Mouse (Mus musculus) frontal cortex, postnatal 14 days (tissue): ENCODE measurements at regions not wholly inside any gene's neighbourhood (a gene's known extent, or its start where the extent isn't known, plus 50 kb on each side); places are given as distances from the start of the nearest gene placed in this dataset.
"Not testable (repeated sequence)": the region's sequence is repeated elsewhere in the genome, so short reads cannot be mapped to it uniquely, and the experiment has no call there.

ENCODE experiments used
- DNase-seq, 2 experiments: peaks; one replicate each; pipeline ENCODE4 v3.0.0; 2022; ENCODE audit warnings: low spot score in 2 of 2

- peak; percentile 7 to 19 for DNase-seq
Measured at GRCm38 (mm10) chr1:35162506-35162905, 312.7 kb downstream of the Plekhb2 start.

DNA sequence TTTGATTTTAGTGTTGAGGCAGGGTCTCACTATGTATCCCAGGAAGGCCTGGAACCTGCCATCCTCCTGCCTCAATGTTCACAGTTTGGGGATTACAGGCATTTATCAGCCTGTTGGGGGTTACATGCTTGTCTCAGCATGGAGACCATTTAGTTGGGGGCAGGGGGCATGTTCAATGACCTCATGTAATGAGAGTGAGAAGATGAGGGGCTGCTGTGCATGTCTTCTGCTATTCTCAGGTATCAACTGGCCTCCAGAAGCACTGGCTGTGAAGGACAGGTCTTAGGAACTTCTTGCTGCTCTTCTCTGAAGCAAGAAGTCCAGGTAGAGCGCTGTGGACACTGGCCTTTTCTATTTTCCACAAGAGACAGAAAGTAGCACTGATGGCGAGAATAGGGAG lies 350.9 kb downstream of the Plekhb2 start:
- DNase-seq: no peak

- no peak for DNase-seq
Measured at GRCm38 (mm10) chr1:35201083-35201879, 351.5 kb downstream of the Plekhb2 start.

GRCm38 (mm10) chr1:35201880-35202220 lies 352.1 kb downstream of the Plekhb2 start:
- DNase-seq: no peak

GRCm38 (mm10) chr1:35202551-35202950 lies 352.8 kb downstream of the Plekhb2 start:
- DNase-seq: peak; percentile 51 to 74

DNA sequence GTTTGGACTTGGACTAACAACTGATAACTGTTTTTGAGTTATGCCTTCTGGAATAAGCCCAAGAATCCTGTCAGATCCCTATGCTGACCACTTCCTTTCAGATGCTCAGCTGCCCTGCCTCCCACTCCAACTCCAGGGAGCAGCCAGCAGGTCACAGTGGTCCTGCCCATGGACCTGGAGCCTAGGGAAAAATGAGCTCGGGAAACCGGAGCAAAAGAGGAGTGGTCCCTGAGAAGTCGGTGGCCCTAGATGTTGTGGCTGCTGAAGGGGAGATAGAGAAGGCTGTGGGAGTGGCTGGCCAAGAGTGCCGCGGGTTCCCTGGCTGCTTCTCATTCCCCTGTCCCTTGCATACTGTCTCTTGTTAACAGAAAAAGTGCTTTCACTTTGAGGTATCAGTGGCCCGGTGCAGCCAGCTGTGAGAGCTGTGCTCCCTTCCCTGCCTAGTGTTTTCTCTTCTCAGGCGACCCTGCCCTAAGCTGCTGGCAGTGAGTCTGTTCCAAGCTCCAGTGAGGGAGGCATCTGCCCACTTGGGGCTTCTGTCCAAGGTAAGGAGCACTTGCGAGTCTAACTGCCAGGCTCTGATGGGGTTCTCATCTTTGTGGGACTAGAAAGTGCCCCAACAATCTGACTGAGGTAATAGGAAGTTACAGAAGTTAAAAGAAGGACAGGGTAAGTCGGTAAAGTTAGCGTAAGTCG lies 357.2 kb downstream of the Plekhb2 start:
- DNase-seq: no peak

- DNase-seq: no peak
Measured at GRCm38 (mm10) chr1:35212111-35212891, 362.5 kb downstream of the Plekhb2 start.

DNA sequence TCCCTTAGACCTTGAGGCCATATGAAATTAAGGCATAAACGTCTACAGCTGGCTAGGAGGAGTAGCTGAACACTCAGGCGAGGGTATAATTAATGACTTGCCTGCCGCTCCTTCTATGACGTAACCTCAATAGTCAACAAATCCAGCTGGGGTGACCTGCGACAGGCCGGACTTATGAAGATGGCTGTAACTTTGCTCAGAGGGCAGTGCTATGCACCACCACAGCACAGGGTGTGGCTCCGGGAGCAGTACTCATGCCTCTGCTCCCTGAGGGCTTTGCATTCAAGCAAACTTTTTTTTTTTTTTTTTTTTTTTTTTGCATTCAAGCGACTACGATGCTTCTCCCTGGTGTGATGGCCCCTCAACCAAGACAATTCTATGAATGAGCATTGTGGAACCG lies 364.1 kb downstream of the Plekhb2 start:
- no peak for DNase-seq

DNA sequence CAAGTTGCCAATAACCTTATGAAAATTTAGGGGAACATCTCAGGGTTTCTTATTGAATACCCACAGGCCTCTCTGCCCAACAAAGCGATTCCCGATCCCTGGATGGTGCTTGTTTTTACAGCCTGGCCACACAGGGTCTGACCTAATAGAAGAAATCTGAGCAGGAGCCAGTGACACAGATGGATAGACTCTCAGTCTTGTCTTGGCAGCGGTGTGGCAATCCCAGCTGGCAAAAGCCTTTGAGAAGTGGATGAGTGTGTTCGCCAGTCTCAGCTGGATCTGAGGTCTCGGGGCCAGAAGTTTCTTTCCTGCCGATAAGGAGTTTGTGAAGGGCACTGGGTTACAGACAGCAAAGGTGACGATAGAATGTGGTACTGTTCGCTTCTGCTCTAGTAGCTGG lies 366.6 kb downstream of the Plekhb2 start:
- no peak for DNase-seq

DNA sequence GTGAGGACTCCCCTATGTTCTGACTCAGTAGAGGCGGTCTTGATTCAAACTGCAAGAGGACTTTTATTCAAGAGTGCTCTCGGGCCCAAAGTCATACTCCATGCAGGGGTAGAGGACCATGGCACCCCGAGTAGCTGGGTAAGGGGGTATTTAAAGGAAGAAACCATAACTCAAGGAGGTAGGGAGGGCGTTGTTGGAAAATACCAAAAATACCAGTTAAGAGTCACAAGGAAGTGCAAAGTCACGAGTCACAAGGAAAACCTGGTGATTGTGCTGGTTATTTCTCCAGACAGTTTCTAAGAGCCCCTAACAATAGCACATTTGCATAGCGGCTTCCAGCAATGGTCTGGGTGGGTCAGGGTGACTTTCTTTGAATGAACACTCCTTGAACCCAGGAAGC lies 370.4 kb downstream of the Plekhb2 start:
- DNase-seq: not testable (repeated sequence)

GRCm38 (mm10) chr1:35220751-35221150 lies 371.0 kb downstream of the Plekhb2 start:
- DNase-seq: no peak

GRCm38 (mm10) chr1:35232592-35232991 lies 382.8 kb downstream of the Plekhb2 start:
- DNase-seq: no peak

GRCm38 (mm10) chr1:35238139-35238538 lies 388.4 kb downstream of the Plekhb2 start:
- no peak for DNase-seq

- no peak for DNase-seq
Measured at GRCm38 (mm10) chr1:35242849-35243248, 393.1 kb downstream of the Plekhb2 start.

DNA sequence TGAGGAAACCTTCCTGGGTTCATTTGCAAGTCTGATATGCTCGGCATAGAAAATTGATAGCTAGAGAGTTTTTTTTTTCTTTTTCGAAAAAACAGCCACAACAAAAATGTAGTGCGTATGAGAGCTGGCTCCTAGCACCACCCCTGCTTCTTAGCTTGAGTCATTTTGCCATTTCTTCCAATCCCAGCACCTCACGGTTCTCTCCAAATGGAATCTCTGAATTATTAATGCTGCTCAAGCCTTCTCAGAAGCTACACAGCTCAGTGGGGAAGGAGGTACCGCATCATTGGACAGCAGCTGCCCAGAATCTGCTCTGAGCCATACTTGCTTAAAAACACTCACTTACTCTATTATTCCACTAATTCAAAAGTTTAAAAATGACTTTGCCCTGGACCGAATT lies 393.6 kb downstream of the Plekhb2 start:
- DNase-seq: no peak

DNA sequence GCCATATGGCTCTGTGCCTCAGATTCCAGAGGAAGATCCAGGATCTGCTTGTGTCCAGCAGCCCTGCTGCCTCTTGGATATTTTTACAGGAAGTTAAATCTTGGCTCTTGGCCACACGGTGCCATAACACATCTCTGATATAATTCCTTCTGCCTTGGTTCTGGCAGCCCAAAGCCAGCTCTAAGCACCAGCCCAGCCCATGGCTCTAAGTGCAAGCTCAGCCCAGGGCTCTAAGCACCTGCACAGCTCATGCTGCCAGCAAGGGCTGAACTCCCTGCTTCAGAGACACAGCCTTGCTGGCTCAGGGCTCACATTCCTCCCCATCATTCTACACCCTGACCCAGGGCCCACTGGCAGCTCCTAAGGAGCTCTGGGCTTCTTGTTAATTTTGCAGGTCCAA lies 415.3 kb downstream of the Plekhb2 start:
- DNase-seq: no peak

DNA sequence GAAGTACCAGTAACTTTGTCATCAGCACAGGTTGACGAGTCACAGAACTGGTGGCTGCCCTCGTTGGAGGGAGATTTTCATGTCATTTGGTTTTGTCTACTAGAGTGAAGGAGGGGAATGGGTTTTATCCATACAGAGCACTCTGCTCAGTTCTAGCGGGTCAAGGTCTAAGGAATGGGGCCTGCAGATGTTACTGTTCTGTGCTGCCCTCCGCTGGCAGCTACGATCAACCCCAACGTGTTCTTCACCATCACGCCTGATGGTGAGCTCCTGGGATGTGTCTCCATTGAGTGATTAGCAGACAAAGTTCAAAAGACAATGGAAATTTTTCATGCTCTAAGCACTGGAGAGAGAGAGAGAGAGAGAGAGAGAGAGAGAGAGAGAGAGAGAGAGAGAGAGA lies 416.9 kb downstream of the Plekhb2 start:
- no peak for DNase-seq

DNA sequence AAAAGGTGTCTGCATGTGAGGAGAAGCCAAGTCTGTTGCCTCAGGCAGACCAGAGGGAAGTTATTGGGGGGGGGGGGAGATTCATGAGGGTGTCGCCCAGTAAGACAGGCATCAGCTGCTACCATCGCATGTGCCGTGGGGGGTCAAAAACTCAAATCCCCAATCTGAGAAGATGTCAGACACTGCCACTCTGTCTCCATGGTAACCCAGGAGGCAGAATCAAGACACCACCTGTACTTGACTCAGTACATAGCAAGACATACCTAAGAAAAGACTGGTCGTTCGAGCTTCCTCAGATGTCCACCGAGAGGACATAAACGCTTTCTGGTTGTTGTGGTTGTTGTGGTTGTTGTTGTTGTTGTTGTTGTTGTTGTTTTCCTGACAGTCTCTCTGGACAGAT lies 418.1 kb downstream of the Plekhb2 start:
- DNase-seq: no peak

- DNase-seq: no peak
Measured at GRCm38 (mm10) chr1:35274978-35275377, 425.2 kb downstream of the Plekhb2 start.
